Mouse (Mus musculus) ES-E14 (cell line): ENCODE results near the gene Cdk15. TPM values are rescaled to one million over a fixed set of nuclear protein-coding genes. Genes with fewer than 3 reads are reported as not detected.

Source experiments
- DNase-seq: peaks from one replicate; pipeline ENCODE4 v3.0.0-alpha.2; 2013; ENCODE audit warnings: low read depth, low spot score
- H3K27ac ChIP-seq: 2 replicates; pipeline ENCODE4 v1.5.1; 2012; ENCODE audit warnings: low read depth, mild to moderate bottlenecking, low read length, moderate library complexity, mixed read lengths; ENCODE audit not compliant: poor library complexity, insufficient read depth, severe bottlenecking
- H3K36me3 ChIP-seq: 2 replicates; pipeline ENCODE4 v1.6.1; 2012; ENCODE audit warnings: mild to moderate bottlenecking, low read length, moderate library complexity, mixed read lengths; ENCODE audit not compliant: control insufficient read depth, poor library complexity, insufficient read depth, severe bottlenecking
- H3K4me1 ChIP-seq, 2 experiments: fragments of 150-350 bp in 1 of 2; sonication (generic) in 1 of 2; 2 replicates each; pipeline ENCODE4 v1.6.1; 2012; ENCODE audit warnings: low read length in 2 of 2, mild to moderate bottlenecking in 1 of 2, mixed read lengths in 1 of 2; ENCODE audit not compliant: control insufficient read depth in 2 of 2, insufficient read depth in 2 of 2, poor library complexity in 1 of 2
- H3K4me3 ChIP-seq, 2 experiments: fragments of 150-350 bp in 1 of 2; sonication (generic) in 1 of 2; 2 replicates each; pipeline ENCODE4 v1.5.1; 2012; ENCODE audit warnings: low read length in 2 of 2, low read depth in 1 of 2, mild to moderate bottlenecking in 1 of 2, mixed read lengths in 1 of 2; ENCODE audit not compliant: insufficient read depth in 1 of 2, poor library complexity in 1 of 2, severe bottlenecking in 1 of 2
- H3K9ac ChIP-seq: 2 replicates; pipeline ENCODE4 v1.6.1; 2012; ENCODE audit warnings: low read depth, mild to moderate bottlenecking, low read length, mixed read lengths; ENCODE audit not compliant: poor library complexity, insufficient read depth, severe bottlenecking
- H3K9me3 ChIP-seq: fragments of 150-350 bp; sonication (generic); 2 replicates; pipeline ENCODE4 v1.6.1; 2012; ENCODE audit warnings: low read depth, mild to moderate bottlenecking, low read length; ENCODE audit not compliant: control insufficient read depth, insufficient read depth
- CHD2 ChIP-seq: IDR thresholded peaks from 2 replicates; pipeline ENCODE4 v1.6.1; 2014; ENCODE audit warnings: mild to moderate bottlenecking, low read depth, low read length, inconsistent platforms
- HCFC1 ChIP-seq: IDR thresholded peaks from 2 replicates; pipeline ENCODE4 v1.6.1; 2012; ENCODE audit warnings: low read length, inconsistent platforms, borderline replicate concordance; ENCODE audit not compliant: insufficient read depth
- MAFK ChIP-seq: IDR thresholded peaks from 2 replicates; pipeline ENCODE4 v1.6.1; 2014; ENCODE audit warnings: mild to moderate bottlenecking, low read depth, low read length, inconsistent platforms; ENCODE audit not compliant: insufficient read depth
- ZC3H11A ChIP-seq: IDR thresholded peaks from 2 replicates; pipeline ENCODE4 v1.6.1; 2012; ENCODE audit warnings: low read depth, mild to moderate bottlenecking, inconsistent platforms, low read length, borderline replicate concordance
- ZNF384 ChIP-seq: IDR thresholded peaks from 2 replicates; pipeline ENCODE4 v1.6.1; 2012; ENCODE audit warnings: low read depth, low read length, inconsistent platforms
- in situ Hi-C, 2 experiments: fragments of 600-800 bp; cut with MboI; formaldehyde crosslinking; loops; one replicate each; pipeline ENCODE4 v1.15.1; 2025; ENCODE audit warnings: low sequenced_read_pairs in 2 of 2, inconsistent platforms in 1 of 2; ENCODE audit not compliant: unreplicated experiment in 2 of 2
- total RNA-seq: library from RNA; depleted of rRNA; stranded (reverse); fragments of 300-350 nt; gene quantifications from 2 replicates; pipeline ENCODE4 v1.2.3, GENCODE M21; 2012

Cdk15 gene
- total RNA-seq, 1 experiment, result 0.58 TPM

- no peak overlapping the region; the same call in 1 of the 2 replicates for H3K9ac ChIP-seq
- H3K9me3 ChIP-seq, result no peaks in the 10 kb centered on the region
- in situ Hi-C loops, result no loop called here
- TF ChIP-seq MAFK (no peak), HCFC1 (no peak), ZC3H11A (no peak), ZNF384 (no peak), CHD2 (no peak)
- H3K36me3 ChIP-seq, result no peaks in the 10 kb centered on the region
- H3K4me1 ChIP-seq, result peaks cover 0 to 11% of the 10 kb centered on the region in 2 experiments; a peak in 2 of 4 replicates
- no peak for DNase-seq
- H3K4me3 ChIP-seq, result no peak overlapping the region
- no peak overlapping the region for H3K27ac ChIP-seq
These were observed 58.5 kb downstream of the Cdk15 start for GRCm38 (mm10) chr1:59315057-59315807.

- in situ Hi-C loops, result no loop called here
- no peak for DNase-seq
- H3K27ac ChIP-seq, result no peak overlapping the region
- no peak overlapping the region for H3K9ac ChIP-seq
- no peak overlapping the region for H3K4me3 ChIP-seq
- H3K9me3 ChIP-seq, result no peaks in the 10 kb centered on the region
- no peaks in the 10 kb centered on the region for H3K36me3 ChIP-seq
- peaks cover 0 to 11% of the 10 kb centered on the region in 2 experiments; a peak in 2 of 4 replicates for H3K4me1 ChIP-seq
- TF ChIP-seq CHD2 (no peak), MAFK (no peak), HCFC1 (no peak), ZNF384 (no peak), ZC3H11A (no peak)
These were observed 59.3 kb downstream of the Cdk15 start for GRCm38 (mm10) chr1:59316031-59316385.

GRCm38 (mm10) chr1:59316386-59317051 is 59.8 kb downstream of the Cdk15 start:
- H3K27ac ChIP-seq, result no peak overlapping the region
- peak; percentile 50 for DNase-seq
- no peak overlapping the region for H3K4me3 ChIP-seq
- no peaks in the 10 kb centered on the region for H3K9me3 ChIP-seq
- no peak overlapping the region for H3K9ac ChIP-seq
- H3K4me1 ChIP-seq, result peaks cover 0 to 13% of the 10 kb centered on the region in 2 experiments; a peak in 2 of 4 replicates
- TF ChIP-seq CHD2 (no peak), ZC3H11A (peak; percentile 87), ZNF384 (peak; percentile 97), MAFK (no peak), HCFC1 (no peak)
- H3K36me3 ChIP-seq, result no peaks in the 10 kb centered on the region
- in situ Hi-C loops, result no loop called here

GRCm38 (mm10) chr1:59317397-59317796 is 60.7 kb downstream of the Cdk15 start:
- in situ Hi-C loops, result no loop called here
- Histone ChIP-seq H3K27ac (no peak overlapping the region), H3K9me3 (no peaks in the 10 kb centered on the region), H3K4me3 (no peak overlapping the region), H3K9ac (no peak overlapping the region), H3K36me3 (no peaks in the 10 kb centered on the region), H3K4me1 (peaks cover 5 to 18% of the 10 kb centered on the region in 2 experiments; a peak in 2 of 4 replicates)
- no peak for TF ChIP-seq MAFK
- no peak for DNase-seq

- in situ Hi-C loops, result no loop called here
- Histone ChIP-seq H3K36me3 (no peaks in the 10 kb centered on the region), H3K9me3 (no peaks in the 10 kb centered on the region), H3K9ac (no peak overlapping the region), H3K4me3 (no peak overlapping the region), H3K4me1 (peaks cover 5 to 20% of the 10 kb centered on the region in 2 experiments; a peak in 2 of 4 replicates), H3K27ac (no peak overlapping the region)
- TF ChIP-seq ZNF384, result no peak
- no peak for TF ChIP-seq HCFC1
- TF ChIP-seq MAFK, result no peak
- TF ChIP-seq CHD2, result no peak
- TF ChIP-seq ZC3H11A, result no peak
- no peak for DNase-seq
These were observed 62.2 kb downstream of the Cdk15 start for GRCm38 (mm10) chr1:59318878-59319277.
